Mouse (Mus musculus): ENCODE data around the gene Usp10.

Gene Usp10

DNA sequence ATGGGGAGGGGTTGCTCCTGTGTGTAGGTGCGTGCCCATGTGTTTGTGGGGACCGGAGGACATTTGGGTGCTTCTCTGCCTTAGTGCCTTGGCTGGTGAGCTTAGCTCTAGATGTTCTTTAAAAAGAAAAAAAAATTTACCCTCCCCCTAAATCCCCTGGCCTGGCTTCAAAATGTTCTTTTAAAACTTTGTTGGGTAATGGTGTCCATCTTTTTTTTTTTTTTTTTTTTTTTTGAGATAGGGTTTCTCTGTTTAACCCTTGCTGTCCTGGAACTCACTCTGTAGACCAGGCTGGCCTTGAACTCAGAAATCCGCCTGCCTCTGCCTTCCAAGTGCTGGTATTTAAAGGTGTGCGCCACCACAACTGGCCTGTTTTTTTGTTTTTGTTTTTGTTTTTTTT, 5.1 kb downstream of the Usp10 start:
- DNase-seq (ENCODE audit: low spot score) = no peak

DNA sequence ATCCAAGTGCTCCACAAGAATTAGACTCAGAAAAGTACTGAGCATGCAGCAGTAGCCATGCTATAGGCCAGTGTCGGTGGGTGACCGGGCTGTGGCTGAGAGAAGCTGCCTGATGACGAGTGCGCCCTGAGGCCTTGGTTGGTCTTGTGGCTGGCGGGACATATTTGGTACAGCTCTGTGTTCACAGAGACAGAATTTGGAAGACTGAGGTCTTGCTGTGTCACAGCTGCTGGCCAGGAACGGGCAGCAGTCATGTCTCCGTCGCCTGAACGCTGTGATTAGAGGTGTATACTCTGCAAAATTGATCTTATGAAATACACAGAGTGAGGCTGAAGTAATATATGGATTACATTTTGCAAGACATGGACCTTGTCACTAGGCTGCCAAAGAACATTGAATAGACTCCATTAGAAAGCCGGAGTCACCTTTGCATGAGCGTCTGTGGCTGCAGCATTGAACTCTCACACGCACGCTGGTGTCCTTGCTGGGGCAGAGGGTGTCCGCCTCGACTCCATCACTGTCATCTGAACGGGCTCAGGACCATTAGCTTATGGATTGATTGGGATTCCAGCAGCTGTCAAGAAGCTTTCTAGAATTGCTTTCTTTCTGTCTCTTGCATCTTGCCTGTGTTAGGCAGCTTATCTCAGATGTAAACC, 6.2 kb downstream of the Usp10 start:
- DNase-seq (ENCODE audit: low spot score) = no peak

DNA sequence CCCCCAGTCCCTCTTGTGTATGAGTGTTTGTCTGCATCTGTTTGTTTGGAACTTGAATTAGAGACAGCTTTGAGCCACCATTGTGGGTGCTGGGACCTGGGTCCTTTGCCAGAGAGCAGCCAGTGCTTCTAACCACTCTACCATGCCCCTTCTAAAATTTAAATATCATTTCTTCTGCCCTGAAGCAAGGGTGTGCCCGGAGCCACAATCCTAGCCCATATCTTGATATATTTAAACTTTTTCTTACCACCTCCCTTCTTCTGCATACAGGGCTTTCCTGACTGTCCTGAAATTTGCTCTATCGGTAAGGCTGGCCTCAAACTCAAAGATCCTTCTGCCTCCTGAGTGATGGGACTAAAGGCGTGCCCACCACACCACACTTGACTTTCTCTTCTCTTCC, 7.3 kb downstream of the Usp10 start:
- DNase-seq (ENCODE audit: low spot score) = no peak

DNA sequence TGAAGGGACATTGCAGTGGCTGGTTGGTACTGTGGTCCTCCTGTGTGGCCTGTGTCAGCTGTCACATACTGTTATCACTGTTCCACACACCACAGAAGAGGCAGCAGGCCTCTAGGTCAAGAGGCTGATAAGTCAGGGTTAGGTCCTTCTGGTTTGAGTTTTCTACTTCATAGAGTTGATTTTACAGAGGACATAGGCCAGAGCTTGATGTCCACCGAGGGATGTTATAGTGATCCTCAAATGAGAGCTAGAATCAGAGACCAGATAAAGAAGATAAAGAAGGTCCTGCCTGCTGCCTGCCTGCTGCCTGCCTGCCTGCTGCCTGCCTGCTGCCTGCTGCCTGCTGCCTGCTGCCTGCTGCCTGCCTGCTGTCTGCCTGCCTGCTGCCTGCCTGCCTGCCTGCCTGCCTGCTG, 8.0 kb downstream of the Usp10 start:
- no peak for DNase-seq (ENCODE audit: low spot score)

DNA sequence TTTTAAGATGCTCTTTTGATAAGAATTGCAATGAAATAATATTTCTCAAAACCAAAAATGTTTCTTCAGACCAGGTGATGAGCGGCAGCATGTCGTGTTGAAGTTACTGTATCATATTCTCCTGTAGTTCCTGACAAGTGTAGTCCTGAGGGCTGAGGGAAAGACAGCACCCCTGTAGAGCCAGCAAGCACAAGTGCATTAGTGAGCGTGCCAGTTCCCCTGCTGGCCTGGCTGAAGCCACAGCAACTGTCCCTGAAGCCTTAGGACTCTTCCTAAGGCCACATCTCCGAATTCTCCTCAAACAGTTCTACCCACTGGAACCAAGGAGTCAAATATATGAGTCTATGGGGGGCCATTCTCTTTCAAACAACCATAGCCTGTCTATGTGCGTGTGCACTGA, 13.1 kb downstream of the Usp10 start:
- DNase-seq (ENCODE audit: low spot score) = no peak

DNA sequence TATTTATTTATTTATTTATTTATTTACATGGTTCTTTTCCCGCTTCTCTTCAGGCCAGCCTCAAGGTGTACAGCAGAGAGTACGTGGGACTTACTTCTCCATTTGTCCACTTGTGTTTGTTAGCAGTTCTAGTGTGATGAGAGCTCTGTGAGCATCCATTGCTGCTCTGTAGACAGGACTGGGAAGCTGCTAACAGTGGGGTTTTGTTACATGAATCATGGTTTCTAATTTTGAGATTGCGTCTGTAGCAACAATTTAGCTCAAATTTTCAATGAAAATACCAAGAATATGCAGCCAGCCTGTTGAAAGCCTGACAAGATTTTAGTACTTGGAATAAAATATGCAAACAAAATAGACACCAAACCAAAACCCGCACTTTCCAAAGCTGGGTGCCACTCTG, 15.3 kb downstream of the Usp10 start:
- no peak for DNase-seq (ENCODE audit: low spot score)

DNA sequence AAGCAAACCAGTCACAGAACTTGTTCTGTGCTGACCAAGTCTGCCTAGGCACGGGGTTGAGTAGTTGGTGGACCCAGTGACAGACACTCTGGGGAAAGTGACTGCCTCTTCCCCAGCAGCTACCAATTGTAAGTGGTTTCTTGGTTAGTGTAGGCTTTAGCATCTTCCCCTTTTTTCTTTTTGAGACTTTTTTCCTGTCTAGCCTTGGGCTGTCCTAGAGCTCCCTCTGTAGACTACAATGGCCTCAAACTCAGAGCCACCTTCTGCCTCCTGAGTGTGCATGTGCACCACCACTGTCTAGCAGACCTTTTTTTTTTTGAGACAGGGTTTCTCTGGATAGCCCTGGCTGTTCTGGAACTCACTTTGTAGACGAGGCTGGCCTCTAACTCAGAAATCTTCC, 16.3 kb downstream of the Usp10 start:
- no peak for DNase-seq (ENCODE audit: low spot score)

DNA sequence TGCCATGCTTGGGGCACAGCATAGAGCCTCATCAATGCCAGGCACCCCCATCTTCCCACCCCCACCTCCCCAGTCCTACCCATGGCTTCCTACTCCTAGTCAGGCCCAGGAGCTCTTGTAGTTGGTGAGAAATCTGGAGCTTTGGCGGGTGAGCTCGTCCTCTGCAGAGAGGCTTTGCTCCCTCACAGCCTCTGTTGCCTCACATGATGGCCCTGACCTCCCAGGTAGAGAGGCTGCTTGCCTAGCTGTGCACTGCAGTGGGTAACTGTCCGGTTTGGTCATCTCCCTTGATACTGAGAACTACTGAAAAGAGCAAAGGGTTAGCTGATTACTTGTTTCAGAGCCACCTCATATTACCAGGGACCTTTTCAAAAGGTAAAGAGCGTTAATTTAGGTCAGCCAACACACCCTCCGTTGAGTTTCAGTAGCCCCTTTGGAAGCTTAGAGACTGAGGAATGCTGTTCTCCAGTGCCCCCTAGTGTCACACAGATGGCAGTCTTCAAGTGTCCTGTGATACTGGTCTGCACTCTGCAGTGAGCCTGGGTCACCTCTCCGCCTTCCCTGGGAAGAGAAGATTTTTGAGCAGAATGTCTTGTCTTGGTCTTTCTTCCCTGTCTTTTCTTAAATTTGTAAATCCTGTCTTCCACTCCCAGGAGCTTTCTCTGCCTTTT, 17.4 kb downstream of the Usp10 start:
- peak; percentile 70 for DNase-seq (ENCODE audit: low spot score)

DNA sequence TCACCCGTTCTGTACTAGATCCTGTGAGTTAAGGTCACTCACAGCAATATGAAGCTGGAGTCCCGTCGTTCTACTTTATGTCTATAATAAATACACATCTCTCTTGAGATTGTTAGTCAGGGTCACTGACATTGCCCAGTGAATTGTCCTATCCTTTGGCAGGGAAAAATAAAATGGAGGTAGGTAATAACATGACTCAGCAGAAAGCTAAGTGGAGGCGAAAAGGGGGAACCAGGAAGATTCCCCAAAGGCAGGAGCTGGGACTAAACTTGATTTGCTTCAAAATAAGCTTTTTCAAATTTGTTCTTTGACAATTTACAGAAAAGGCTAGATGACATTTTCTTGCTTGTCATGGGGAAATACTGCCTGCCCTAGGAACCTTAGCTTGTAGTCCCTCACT, 21.2 kb downstream of the Usp10 start:
- no peak for DNase-seq (ENCODE audit: low spot score)

DNA sequence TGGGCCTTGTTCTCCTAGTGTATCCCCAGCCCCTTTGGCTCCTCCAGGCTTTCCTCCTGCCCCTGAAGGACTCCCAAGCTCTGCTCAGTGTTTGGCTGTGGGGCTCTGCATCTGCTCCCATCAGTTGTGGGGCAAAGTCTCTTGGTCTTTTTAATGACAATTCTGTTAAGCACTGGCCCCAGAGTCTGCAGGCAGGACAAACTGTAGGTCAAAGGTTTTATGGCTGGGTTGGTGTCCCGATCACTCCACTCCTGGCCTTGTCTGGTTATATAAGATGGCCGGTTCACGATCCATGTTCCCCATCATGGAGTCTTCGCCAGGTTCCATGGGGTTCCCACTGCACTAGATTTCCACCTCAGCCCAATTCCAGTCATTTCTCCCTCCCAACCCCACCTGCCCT, 23.5 kb downstream of the Usp10 start:
- DNase-seq (ENCODE audit: low spot score) = no peak

DNA sequence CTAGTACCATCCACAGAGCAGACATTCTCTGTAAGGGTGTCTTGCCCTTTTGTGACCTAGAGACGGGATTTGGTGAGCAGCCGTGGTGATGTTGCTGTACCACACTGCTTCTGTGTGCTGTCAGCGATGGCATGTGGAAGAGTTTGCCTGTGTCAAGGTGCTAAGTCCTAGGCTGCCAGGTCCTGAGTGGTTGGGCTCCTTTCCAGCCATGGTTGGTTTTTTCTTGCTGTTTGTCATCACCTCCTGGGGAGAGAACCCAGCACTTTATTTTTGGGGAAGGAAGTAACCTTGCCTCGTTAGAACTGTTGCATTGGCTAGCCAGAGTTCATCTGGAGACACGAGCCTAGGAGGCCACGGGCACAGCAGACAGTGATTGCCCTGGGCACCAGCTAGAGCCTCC, 25.4 kb downstream of the Usp10 start:
- no peak for DNase-seq (ENCODE audit: low spot score)

DNA sequence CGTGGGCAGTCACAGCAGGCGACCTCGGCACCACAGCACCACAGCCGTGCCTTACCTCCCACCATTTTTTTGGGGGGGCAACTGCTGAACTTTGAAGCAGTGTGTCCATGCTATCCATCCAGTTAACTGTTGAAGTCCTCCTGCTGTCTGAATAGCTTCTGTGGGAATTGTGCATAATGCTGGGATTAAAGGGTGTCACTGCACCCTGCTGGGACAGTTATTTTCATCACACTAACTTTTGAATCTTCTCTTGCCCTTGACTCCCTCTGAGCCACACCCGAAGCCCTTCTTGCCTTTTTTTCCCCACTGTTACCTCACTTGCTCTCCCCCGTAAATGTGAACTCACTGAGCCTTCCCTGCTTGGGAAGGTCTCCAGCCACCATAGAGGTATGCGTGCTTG, 28.3 kb downstream of the Usp10 start:
- no peak for DNase-seq (ENCODE audit: low spot score)

DNA sequence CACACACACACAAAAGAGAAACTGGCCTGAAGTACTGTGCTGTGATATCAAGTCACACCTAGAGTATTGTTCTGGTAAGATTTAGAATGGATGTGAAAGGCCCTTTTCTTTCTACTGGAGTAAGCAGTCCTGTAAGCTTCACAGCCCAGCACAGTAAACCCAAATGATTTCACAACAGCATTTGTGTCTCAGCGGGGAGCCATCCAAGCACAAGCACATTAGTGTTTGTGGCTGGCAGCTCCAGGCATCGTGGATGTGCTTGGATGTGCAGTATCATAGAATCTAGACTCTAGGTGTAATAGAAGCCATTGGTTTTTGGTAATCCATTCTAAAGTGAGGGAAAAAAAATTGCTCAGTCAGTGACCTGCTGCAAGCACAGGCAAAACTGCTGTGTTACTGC, 29.2 kb downstream of the Usp10 start:
- no peak for DNase-seq (ENCODE audit: low spot score)

DNA sequence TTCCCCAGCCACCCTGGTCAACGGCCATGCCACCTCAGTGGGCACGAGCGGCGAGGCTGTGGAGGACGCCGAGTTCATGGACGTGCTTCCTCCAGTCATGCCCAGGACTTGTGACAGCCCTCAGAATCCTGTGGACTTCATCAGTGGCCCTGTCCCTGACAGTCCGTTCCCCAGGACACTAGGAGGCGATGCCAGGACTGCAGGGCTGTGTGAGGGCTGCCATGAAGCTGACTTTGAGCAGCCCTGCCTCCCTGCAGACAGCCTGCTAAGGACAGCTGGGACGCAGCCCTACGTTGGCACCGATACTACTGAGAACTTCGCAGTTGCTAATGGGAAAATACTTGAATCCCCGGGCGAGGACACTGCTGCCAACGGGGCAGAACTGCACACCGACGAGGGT, 31.3 kb downstream of the Usp10 start:
- no peak for DNase-seq (ENCODE audit: low spot score)

DNA sequence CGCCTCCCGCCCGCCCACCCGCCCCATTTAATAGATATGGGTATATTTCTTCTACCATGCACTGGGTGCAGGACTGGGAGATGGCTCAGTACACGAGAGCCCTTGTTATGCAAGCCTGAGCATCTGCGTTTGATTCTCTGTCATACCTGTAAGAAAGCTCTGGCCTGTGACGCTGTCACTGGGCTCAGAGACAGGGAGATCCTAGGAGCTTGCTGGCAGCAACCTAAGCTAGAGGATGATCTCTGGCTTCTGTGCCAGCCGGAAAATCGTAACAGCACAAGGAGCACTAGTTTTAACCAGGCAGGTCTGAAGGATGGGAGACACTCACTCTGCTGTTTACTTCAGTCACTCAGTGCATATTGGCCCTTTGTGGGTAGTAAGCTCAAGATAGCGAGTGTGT, 33.5 kb downstream of the Usp10 start:
- no peak for DNase-seq (ENCODE audit: low spot score)

DNA sequence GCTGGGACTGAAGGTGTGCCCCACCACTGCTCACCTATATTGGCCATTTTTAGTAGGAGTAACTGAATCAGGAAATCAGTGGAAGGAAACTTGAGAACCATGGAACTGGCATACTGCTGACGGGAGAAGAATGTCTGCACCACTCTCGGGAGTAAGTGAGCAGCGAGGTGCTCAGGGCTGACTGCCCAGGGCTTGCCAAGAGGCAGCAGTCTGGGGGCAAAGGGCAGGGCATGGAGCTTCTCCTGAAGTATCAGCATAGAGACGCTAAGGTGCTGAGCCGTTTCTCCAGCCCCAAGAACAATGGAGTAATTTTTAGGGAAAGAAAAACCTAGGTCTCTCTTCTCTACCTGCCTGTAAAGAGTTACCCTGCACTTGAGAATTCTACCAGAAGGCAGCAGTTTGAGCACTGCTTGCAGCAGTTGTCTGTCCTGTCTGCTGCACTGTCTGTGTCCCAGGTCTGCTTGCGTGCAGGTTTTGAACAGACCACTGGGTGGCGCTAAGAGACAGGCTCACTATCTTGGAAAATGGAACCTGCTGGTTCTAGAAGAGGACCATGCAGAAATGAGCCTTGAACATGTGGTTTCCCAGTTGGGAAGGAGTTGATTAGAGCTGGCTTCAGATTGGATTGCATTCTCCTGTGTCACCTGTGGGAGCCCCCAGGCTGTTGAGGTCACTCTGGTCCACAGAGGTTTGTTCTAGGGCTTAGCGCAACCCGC, 34.1 kb downstream of the Usp10 start:
- peak; percentile 83 for DNase-seq (ENCODE audit: low spot score)

DNA sequence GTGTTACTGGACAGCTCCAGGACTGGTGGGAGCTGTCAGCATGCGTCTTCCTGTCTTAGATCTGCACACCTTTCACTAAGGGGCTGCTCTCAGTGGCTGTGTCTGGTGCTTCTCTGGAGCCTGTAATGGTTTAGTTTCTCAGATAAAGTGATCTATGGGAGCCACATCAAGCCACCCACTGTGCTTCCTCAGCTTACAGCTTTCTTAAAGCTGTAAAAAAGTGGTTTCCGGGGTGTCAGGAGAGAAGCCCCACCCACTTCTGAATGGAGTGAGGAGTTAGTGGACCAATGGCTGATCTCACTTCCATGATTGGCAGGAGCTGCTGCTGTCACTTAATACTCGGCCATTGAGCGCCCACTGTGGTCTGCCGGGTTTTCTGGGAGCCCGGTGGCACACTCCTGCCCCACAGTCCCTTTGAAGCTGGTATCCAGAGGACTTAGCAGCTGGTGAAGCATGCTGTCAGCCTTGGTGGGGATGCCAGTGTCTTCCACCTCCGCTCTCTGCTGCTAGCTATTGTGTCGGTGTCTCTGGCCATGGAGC, 36.2 kb downstream of the Usp10 start:
- no peak for DNase-seq (ENCODE audit: low spot score)

DNA sequence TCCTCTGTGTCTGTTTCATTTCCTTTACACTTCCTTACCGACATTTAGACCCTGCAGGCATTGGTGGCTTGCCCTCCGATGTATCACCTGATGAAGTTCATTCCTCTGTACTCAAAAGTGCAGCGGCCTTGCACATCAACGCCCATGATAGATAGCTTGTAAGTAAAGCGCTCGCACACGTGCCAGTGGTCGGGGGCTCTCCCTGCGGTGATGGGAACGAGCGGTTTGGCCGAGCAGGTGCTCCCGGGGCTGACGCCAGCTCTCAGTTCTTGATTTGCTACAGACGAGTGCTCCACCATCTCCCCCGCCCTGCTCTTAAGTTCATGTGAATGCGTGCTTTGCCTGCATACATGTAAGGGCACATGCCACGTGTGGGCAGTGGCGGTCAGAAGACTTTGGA, 37.5 kb downstream of the Usp10 start:
- DNase-seq (ENCODE audit: low spot score) = no peak

DNA sequence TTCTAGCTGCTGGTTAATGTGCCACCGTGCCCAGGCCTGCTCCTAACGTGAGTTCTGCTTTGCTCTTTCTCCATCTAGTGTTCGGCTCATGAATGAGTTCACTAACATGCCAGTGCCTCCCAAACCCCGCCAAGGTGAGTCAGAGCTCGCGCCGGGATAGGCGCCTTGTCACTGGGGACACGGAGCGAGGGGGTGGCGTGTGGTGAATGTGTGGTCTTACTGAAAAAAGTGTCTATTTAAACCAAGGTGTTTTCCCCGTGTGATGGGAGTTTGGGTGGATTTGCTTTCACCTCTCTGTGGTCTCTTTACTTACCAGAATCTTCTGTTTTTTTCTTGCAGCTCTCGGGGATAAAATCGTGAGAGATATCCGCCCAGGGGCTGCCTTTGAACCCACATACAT, 38.2 kb downstream of the Usp10 start:
- DNase-seq (ENCODE audit: low spot score) = no peak

DNA sequence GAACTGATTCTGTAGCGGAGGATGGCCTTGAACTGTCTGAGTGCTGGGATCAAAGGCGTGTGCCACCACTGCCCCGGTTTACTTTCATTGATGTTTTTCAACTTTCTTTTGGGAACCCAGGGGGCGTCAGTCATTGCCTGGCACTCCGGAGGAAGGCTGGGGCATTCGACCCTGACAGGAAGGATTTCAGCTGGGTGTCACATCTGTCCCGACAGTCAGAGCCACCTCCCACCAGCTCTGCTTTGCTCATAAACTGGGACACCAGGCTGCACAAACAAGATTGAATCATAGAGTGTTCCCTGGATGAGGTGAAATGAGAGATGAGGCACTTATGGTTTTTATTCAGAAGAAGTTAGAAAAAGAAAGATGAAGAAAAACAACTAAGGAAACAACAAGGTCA, 42.1 kb downstream of the Usp10 start:
- no peak for DNase-seq (ENCODE audit: low spot score)

DNA sequence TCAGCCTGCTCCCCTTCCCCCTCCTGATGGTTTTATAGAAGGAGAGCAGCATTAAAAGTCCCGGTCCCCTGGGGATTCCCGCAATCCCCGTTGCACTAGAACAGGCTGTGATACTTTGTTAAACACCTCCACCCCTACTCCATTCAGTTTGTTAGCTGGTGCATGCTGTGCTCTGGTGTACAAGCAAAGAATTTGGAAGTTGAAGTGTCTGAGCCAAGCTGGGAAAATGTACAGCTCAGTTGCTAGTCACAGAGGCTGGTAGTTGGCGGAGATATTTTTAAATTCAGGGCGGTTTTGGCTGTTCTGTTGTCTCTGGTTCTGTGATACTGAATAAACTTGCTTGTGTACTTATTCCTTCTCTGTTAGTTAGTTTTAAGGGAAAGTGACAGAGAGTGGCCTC, 42.6 kb downstream of the Usp10 start:
- no peak for DNase-seq (ENCODE audit: low spot score)

DNA sequence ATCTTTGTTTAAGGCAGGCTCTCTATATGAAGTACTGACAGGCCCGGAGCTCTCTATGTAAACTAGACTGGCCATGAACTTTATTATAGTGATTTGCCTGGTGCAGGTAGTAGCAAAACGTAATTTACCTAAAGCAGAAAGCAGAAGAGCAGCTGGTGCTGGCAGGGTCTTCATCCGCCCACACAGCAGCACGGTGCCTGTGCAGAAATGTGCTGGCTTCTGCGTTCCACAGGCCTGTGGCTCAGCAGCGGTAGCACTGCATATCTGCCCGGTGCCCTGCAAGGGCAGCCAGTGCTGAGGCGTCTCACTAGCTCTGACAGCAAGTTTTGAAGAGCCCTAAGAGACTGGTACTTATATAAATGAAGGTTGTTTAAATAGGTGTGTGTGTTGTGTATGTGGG, 45.2 kb downstream of the Usp10 start:
- DNase-seq (ENCODE audit: low spot score) = no peak

DNA sequence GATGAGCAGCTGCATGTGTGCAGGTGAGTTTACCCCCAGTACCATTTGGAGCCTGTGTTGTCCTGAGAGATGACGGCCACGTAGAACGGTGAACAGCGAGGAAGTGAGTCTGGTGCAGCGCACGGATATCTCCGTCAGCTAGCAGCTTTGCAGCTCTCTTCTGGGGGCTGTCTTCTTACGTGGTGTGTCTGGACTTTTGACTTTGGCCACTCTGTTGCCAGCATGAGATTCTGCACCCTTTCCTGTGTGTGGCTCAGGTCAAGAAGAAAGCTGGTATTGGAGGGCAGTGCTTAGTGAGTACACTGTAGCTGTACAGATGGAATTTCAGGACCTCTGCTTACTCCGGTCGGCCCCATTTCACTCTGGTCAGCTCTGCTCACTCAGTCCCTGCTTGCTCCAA, 47.9 kb downstream of the Usp10 start:
- no peak for DNase-seq (ENCODE audit: low spot score)
